Mouse (Mus musculus): ENCODE measurements around the gene Ubl3.

DNA sequence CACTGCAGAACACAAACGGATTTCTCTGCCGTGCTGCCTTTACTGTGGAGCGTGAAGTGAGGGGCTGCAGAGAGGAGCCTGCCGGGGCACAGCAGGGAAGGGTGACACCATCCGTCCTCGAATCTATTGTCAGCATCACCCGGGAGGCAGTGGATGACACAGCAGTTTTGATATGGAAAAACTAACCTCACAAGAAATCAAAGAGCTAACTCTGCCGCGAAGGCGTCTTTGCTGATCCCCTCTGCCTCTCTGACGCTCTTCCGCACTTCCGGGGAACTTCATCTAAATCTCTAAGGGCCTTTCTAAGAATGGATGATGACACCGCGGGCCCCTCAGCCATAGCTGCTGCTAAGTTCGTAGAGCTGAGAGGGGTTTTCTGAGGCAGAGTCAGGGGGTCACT lies 2.1 kb upstream of the Ubl3 start:
- TF ChIP-seq HCFC1 (IDR thresholded peaks at IDR 0.05; ENCODE audit: borderline replicate concordance, insufficient read depth, low read length): no peak
- TF ChIP-seq ZC3H11A (IDR thresholded peaks at IDR 0.05; ENCODE audit: borderline replicate concordance, low read depth, low read length): no peak
- no peak for TF ChIP-seq ZNF384 (IDR thresholded peaks at IDR 0.05; ENCODE audit: low read depth, low read length)
- peak; percentile 81 for TF ChIP-seq MAFK (IDR thresholded peaks at IDR 0.05; ENCODE audit: insufficient read depth, low read depth, low read length)

Measured in ES-E14 (cell line).